Mouse (Mus musculus) testis, postnatal 10 days (tissue): ENCODE results near the gene Pfkfb3.

Source experiments
- DNase-seq: peaks from one replicate; pipeline ENCODE4 v3.0.0; 2021; ENCODE audit warnings: low spot score

Pfkfb3 gene

GRCm38 (mm10) chr2:11428621-11429020 is 125.3 kb downstream of the Pfkfb3 start:
- DNase-seq = no peak

GRCm38 (mm10) chr2:11427596-11427995 is 126.3 kb downstream of the Pfkfb3 start:
- no peak for DNase-seq

- DNase-seq = no peak
Measured at GRCm38 (mm10) chr2:11426379-11426778, 127.5 kb downstream of the Pfkfb3 start.

DNA sequence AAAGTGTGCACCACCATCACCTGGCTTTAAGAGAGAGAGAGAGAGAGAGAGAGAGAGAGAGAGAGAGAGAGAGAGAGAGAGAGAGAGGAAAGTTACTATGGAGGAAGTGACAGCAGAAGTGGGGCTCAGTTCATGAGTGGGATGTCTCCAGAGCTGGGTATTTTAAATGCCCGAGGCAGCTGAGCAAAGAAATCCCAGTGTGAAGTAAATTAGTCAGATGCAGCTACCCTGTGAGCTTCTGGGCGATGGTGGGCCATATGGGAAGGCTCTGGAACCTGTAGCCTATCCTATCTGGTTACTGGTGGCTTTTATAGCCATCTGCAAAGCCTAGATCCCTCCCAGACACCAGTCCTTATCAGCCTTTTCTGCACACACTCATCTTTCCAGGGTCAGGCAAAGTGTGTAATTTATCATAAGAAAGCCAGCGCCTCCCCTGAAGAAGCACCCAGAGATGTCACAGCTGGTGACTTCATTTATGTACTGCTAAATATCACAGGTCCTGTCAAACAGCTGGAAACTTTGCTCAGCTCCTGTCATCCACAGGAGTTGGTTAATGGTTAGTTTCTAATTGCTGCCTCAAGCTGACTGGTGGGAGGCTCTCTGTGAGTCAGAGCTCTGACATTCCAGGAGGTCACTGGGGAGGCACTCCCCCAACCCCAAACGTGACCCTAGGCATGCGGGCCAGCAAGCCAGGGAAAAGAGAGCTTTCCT is 128.3 kb downstream of the Pfkfb3 start:
- DNase-seq = no peak

DNA sequence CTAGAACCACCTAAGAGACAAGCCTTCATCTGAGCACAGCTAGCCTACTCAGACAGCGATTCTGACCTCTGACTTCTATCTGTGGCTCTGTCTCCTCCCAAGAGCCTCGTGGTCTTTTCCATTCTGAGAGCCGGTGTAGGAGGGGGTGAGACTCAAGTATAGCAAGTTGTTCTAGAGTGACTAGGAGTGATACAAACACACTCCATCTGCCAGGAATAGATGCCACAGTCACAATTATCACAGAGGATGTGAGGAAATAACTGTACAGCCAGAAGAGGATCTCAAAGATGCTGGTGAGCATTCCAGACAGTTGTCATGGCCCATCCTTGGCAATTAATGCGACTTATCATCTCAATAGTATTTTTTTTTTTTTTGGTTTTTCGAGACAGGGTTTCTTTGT is 129.6 kb downstream of the Pfkfb3 start:
- no peak for DNase-seq

- DNase-seq = no peak
Measured at GRCm38 (mm10) chr2:11423421-11423820, 130.5 kb downstream of the Pfkfb3 start.

DNA sequence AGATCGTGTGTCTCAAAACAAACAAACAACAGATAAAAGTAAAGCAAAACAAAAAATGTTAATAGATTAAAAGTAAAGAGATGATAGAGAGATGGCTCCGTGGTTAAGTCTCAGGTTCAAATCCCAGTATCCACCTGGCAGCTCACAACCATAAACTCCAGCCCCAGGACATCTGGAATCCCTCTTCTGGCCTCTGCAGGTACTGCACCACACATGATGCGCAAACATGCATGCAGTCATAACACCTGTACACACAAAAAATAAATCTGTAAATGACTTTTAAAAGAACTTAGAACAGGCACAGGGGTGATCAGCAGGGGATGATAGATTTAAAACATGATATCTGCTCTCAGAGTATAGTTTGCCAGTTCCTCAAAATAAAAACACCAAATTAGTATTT is 131.5 kb downstream of the Pfkfb3 start:
- no peak for DNase-seq
